Mouse (Mus musculus) CH12.LX (cell line): ENCODE measurements around the gene Ccdc142. TPM values are rescaled to one million over a fixed set of nuclear protein-coding genes. Genes with fewer than 3 reads are reported as not detected.

Experiments
- DNase-seq: peaks from one replicate; pipeline ENCODE4 v3.0.0-alpha.2; 2013; ENCODE audit errors: extremely low read depth
- H3K27ac ChIP-seq: 2 replicates; pipeline ENCODE4 v1.5.1; 2012; ENCODE audit warnings: low read depth, mild to moderate bottlenecking, control low read depth, moderate library complexity; ENCODE audit not compliant: insufficient read depth
- H3K27me3 ChIP-seq: replicated peaks from 2 replicates; pipeline ENCODE3; 2012; ENCODE audit warnings: inconsistent platforms
- H3K36me3 ChIP-seq, 2 experiments: replicated peaks in 1 of 2; 2 replicates each; pipeline versions ENCODE3 to v1.6.1; 2012; ENCODE audit warnings: inconsistent platforms in 1 of 2, low read length in 1 of 2, mild to moderate bottlenecking in 1 of 2, mixed read lengths in 1 of 2, moderate library complexity in 1 of 2; ENCODE audit not compliant: control insufficient read depth in 1 of 2, insufficient read depth in 1 of 2
- H3K4me1 ChIP-seq, 2 experiments: 2 replicates each; pipeline ENCODE4 v1.6.1; 2012; ENCODE audit warnings: inconsistent platforms in 1 of 2, moderate library complexity in 1 of 2; ENCODE audit not compliant: insufficient read depth in 2 of 2, control insufficient read depth in 1 of 2
- H3K4me2 ChIP-seq: 2 replicates; pipeline ENCODE4 v1.6.1; 2012; ENCODE audit warnings: low read depth, mild to moderate bottlenecking, control low read depth; ENCODE audit not compliant: poor library complexity, insufficient read depth, severe bottlenecking
- H3K4me3 ChIP-seq, 3 experiments: fragments of 150-350 bp in 1 of 3; sonication (generic) in 1 of 3; replicated peaks in 1 of 3; 2 replicates each; pipeline versions ENCODE3 to v1.5.1; 2011 to 2012; ENCODE audit warnings: low read depth in 2 of 3, low read length in 2 of 3, mild to moderate bottlenecking in 2 of 3, moderate library complexity in 2 of 3, control low read depth in 1 of 3, improper control_type of control experiment in 1 of 3, inconsistent platforms in 1 of 3, mixed read lengths in 1 of 3; ENCODE audit not compliant: poor library complexity in 1 of 3
- H3K79me2 ChIP-seq: replicated peaks from 2 replicates; pipeline ENCODE4 v1.6.1; 2012; ENCODE audit warnings: mild to moderate bottlenecking, moderate library complexity; ENCODE audit not compliant: control insufficient read depth, poor library complexity, insufficient read depth, severe bottlenecking; ENCODE audit errors: extremely low read depth
- H3K9ac ChIP-seq: 2 replicates; pipeline ENCODE4 v1.6.1; 2012; ENCODE audit warnings: low read depth, mild to moderate bottlenecking, control low read depth, moderate library complexity; ENCODE audit not compliant: insufficient read depth
- H3K9me3 ChIP-seq: replicated peaks from 2 replicates; pipeline ENCODE3; 2012; ENCODE audit warnings: low read length, inconsistent platforms, mixed read lengths
- CHD2 ChIP-seq: IDR thresholded peaks from 2 replicates; pipeline ENCODE4 v1.6.1; 2011; ENCODE audit warnings: low read length, improper control_type of control experiment
- CTCF ChIP-seq, 2 experiments: IDR thresholded peaks in 1 of 2; conservative IDR thresholded peaks in 1 of 2; 2 replicates each; pipeline ENCODE4 v1.5.1; 2011 to 2012; ENCODE audit warnings: low read depth in 2 of 2, low read length in 2 of 2, improper control_type of control experiment in 1 of 2, inconsistent platforms in 1 of 2, mild to moderate bottlenecking in 1 of 2, moderate library complexity in 1 of 2
- E2F4 ChIP-seq: IDR thresholded peaks from 2 replicates; pipeline ENCODE4 v1.6.1; 2011; ENCODE audit warnings: low read depth, low read length, improper control_type of control experiment; ENCODE audit not compliant: insufficient replicate concordance
- ETS1 ChIP-seq: conservative IDR thresholded peaks from 2 replicates; pipeline ENCODE4 v1.6.1; 2012; ENCODE audit warnings: low read depth, mild to moderate bottlenecking, inconsistent platforms, low read length, improper control_type of control experiment, moderate library complexity
- IRF4 ChIP-seq: IDR thresholded peaks from 2 replicates; pipeline ENCODE4 v1.6.1; 2014; ENCODE audit warnings: low read depth, mild to moderate bottlenecking, inconsistent platforms, low read length, improper control_type of control experiment
- JUND ChIP-seq: conservative IDR thresholded peaks from 2 replicates; pipeline ENCODE4 v1.6.1; 2011; ENCODE audit warnings: low read depth, low read length, improper control_type of control experiment
- MAFK ChIP-seq: IDR thresholded peaks from 2 replicates; pipeline ENCODE4 v1.6.1; 2011; ENCODE audit warnings: low read length, improper control_type of control experiment; ENCODE audit not compliant: insufficient replicate concordance
- MAX ChIP-seq: IDR thresholded peaks from 2 replicates; pipeline ENCODE4 v1.6.1; 2011; ENCODE audit warnings: low read length, improper control_type of control experiment
- MAZ ChIP-seq: IDR thresholded peaks from 2 replicates; pipeline ENCODE4 v1.6.1; 2012; ENCODE audit warnings: low read depth, mild to moderate bottlenecking, inconsistent platforms, low read length, improper control_type of control experiment, moderate library complexity
- MEF2A ChIP-seq: IDR thresholded peaks from 2 replicates; pipeline ENCODE4 v1.6.1; 2014; ENCODE audit warnings: low read depth, mild to moderate bottlenecking, inconsistent platforms, low read length, improper control_type of control experiment, borderline replicate concordance
- MXI1 ChIP-seq: IDR thresholded peaks from 2 replicates; pipeline ENCODE4 v1.6.1; 2011; ENCODE audit warnings: mild to moderate bottlenecking, low read depth, low read length, improper control_type of control experiment
- MYC ChIP-seq: IDR thresholded peaks from 2 replicates; pipeline ENCODE4 v1.6.1; 2011; ENCODE audit warnings: low read depth, mild to moderate bottlenecking, improper control_type of control experiment, low read length
- NELFE ChIP-seq: IDR thresholded peaks from 2 replicates; pipeline ENCODE4 v1.6.1; 2011; ENCODE audit warnings: low read depth, low read length, improper control_type of control experiment
- PAX5 ChIP-seq: IDR thresholded peaks from 2 replicates; pipeline ENCODE4 v1.6.1; 2012; ENCODE audit warnings: low read length, inconsistent platforms, mixed read lengths
- POLR2A ChIP-seq: IDR thresholded peaks from 2 replicates; pipeline ENCODE4 v1.6.1; 2011; ENCODE audit warnings: low read depth, mild to moderate bottlenecking, improper control_type of control experiment, low read length
- POLR2AphosphoS2 ChIP-seq: IDR thresholded peaks from 2 replicates; pipeline ENCODE4 v1.6.1; 2011; ENCODE audit warnings: low read depth, low read length, improper control_type of control experiment
- RCOR1 ChIP-seq: conservative IDR thresholded peaks from 2 replicates; pipeline ENCODE4 v1.6.1; 2012; ENCODE audit warnings: low read depth, mild to moderate bottlenecking, inconsistent platforms, low read length, improper control_type of control experiment
- SIN3A ChIP-seq: IDR thresholded peaks from 2 replicates; pipeline ENCODE4 v1.6.1; 2012; ENCODE audit warnings: low read length, improper control_type of control experiment, inconsistent platforms
- TCF12 ChIP-seq: IDR thresholded peaks from 2 replicates; pipeline ENCODE4 v1.6.1; 2014; ENCODE audit warnings: low read depth, mild to moderate bottlenecking, inconsistent platforms, low read length, improper control_type of control experiment
- USF1 ChIP-seq: IDR thresholded peaks from 2 replicates; pipeline ENCODE4 v1.6.1; 2014; ENCODE audit warnings: low read depth, mild to moderate bottlenecking, inconsistent platforms, low read length, improper control_type of control experiment
- USF2 ChIP-seq: conservative IDR thresholded peaks from 2 replicates; pipeline ENCODE4 v1.6.1; 2011; ENCODE audit warnings: low read depth, low read length, improper control_type of control experiment
- ZKSCAN1 ChIP-seq: IDR thresholded peaks from 2 replicates; pipeline ENCODE4 v1.6.1; 2012; ENCODE audit warnings: low read depth, inconsistent platforms, low read length, improper control_type of control experiment, borderline replicate concordance
- ZMIZ1 ChIP-seq: IDR thresholded peaks from 2 replicates; pipeline ENCODE4 v1.6.1; 2012; ENCODE audit warnings: low read depth, mild to moderate bottlenecking, inconsistent platforms, low read length, improper control_type of control experiment
- ZNF384 ChIP-seq: IDR thresholded peaks from 2 replicates; pipeline ENCODE4 v1.6.1; 2012; ENCODE audit warnings: low read depth, low read length, improper control_type of control experiment, inconsistent platforms
- dilution Hi-C: fragments of 300-500 bp; cut with MboI; formaldehyde crosslinking; loops from 2 replicates; pipeline ENCODE4 v1.14.3; 2020; ENCODE audit warnings: low sequenced_read_pairs; ENCODE audit not compliant: extremely low pct_unique_long_range_greater_than_20kb, extremely low pct_ligation_motif_present
- in situ Hi-C: fragments of 300-500 bp; cut with MboI; formaldehyde crosslinking; loops from 3 replicates; pipeline ENCODE4 v1.14.3; 2019; ENCODE audit warnings: low sequenced_read_pairs, low pct_ligation_motif_present, low pct_unique_long_range_greater_than_20kb, mixed read lengths
- polyA plus RNA-seq: library from polyadenylated mRNA; unstranded; fragments of >175 nt; gene quantifications from 2 replicates; pipeline ENCODE4 v1.2.1, GENCODE M21; 2012; ENCODE audit warnings: low read depth; ENCODE audit not compliant: insufficient read length
- total RNA-seq, 2 experiments: library from RNA; depleted of rRNA; stranded (reverse); fragments of 300-350 nt in 1 of 2; fragments of >200 nt in 1 of 2; gene quantifications; 2 replicates each; pipeline ENCODE4 v1.2.3; 2012 to 2014

Gene Ccdc142
- total and polyA plus RNA-seq, 3 experiments = 0.38 to 3.1 (median 1.7) TPM

DNA sequence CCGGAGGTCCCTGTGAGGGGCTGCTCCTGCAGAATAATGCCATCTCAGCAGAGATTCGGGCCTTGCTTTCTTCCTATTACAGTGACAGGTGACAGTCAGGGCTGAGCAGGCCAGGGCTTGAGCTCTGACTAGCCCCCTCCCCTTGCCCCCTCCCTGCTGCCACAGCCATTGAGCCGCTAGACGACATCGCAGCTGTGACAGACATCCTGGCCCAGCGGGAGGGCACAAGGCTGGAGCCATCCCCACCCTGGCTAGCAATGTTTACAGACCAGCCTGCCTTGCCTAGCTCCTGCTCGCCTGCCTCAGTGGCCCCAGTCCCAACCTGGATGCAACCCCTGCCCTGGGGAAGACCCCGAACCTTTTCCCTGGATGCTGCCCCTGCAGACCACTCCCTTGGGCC is 50.3 kb downstream of the Ccdc142 start:
- in situ Hi-C loops = no loop called here
- Histone ChIP-seq H3K4me2 (no peak overlapping the region), H3K4me1 (peaks cover 15 to 37% of the 10 kb centered on the region in 2 experiments), H3K79me2 (no peaks in the 10 kb centered on the region), H3K27me3 (no peaks in the 10 kb centered on the region), H3K27ac (no peak overlapping the region), H3K9ac (no peak overlapping the region)
- dilution Hi-C loops = no loop called here
- TF ChIP-seq NELFE (no peak), MXI1 (no peak), ZMIZ1 (no peak), IRF4 (no peak), TCF12 (no peak), MAZ (no peak), ETS1 (no peak), CHD2 (no peak), JUND (no peak), POLR2AphosphoS2 (no peak), ZKSCAN1 (no peak), MYC (no peak), CTCF (conservative IDR thresholded peaks at IDR 0.05 in 1 of 2, IDR thresholded peaks at IDR 0.05 in 1 of 2; ENCODE audit: low read depth in 2 of 2, low read length in 2 of 2) (no peak), RCOR1 (no peak), MAFK (no peak), MAX (no peak)
- TF ChIP-seq, all 38 proteins: peak for 0
- Histone ChIP-seq H3K9me3 (no peaks in the 10 kb centered on the region), H3K36me3 (peaks cover 12 to 24% of the 10 kb centered on the region in 2 experiments), H3K4me3 (no peak overlapping the region)
- DNase-seq = no peak

DNA sequence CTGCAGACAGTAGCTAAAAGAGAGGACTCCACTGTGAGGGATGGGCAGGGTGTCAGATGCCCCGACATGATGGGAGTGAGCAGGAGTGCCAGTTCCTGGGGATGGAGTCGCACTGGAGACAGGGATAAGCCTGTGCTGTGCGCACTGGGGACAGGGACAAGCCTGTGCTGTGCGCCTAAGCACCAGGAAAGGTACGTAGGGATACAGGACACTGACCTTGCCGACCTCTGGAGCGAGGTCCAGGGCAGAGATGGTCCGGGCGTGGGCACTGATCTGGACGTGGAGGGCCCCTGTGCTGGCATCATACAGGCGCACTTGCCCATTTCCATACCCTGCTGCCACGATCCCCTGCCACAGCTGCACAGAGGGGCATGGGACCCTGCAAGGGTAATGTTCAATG is 51.6 kb downstream of the Ccdc142 start:
- dilution Hi-C loops = no loop called here

More for the DNA sequence above, 51.6 kb downstream of the Ccdc142 start:
- Histone ChIP-seq H3K9ac (no peak overlapping the region), H3K9me3 (no peaks in the 10 kb centered on the region), H3K4me2 (no peak overlapping the region), H3K27me3 (no peaks in the 10 kb centered on the region), H3K79me2 (no peaks in the 10 kb centered on the region), H3K27ac (no peak overlapping the region), H3K4me1 (peaks cover 15 to 29% of the 10 kb centered on the region in 2 experiments), H3K36me3 (peaks cover 12 to 24% of the 10 kb centered on the region in 2 experiments), H3K4me3 (no peak overlapping the region)
- in situ Hi-C loops = no loop called here
- TF ChIP-seq USF2 (no peak), POLR2A (no peak), RCOR1 (no peak), MYC (no peak), IRF4 (no peak), CHD2 (no peak), USF1 (no peak), E2F4 (no peak), NELFE (no peak), MEF2A (no peak), ZNF384 (no peak), PAX5 (no peak), SIN3A (no peak), ZKSCAN1 (no peak)
- no peak for DNase-seq
